Mouse (Mus musculus): ENCODE data around the gene Bub1.

Bub1 gene

DNA sequence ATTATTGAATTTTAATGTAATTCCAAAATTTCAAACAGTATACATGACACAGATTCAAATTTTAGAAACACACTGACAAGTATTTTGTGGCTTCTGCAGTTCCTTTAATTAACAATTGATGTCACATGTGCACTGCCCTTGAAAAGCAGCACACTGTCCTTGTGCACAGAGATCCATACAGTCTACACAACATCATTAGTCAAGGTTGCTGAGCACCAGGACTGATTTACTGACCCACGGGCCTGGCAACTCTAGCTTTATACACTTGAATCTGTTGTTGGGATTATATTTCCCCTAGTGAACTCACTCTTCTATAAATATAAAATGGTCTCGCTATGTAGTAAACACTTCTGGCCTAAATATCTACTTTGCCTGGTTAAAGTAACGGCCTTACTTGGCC lies 56.7 kb downstream of the Bub1 start:
- in situ Hi-C loops (cut with MboI; ENCODE audit: low sequenced_read_pairs), result no loop called here

GRCm38 (mm10) chr2:127774578-127774941 lies 57.1 kb downstream of the Bub1 start:
- in situ Hi-C loops (cut with MboI; ENCODE audit: low sequenced_read_pairs), result no loop called here

- in situ Hi-C loops (cut with MboI; ENCODE audit: low sequenced_read_pairs), result no loop called here
Measured at GRCm38 (mm10) chr2:127773938-127774577, 57.6 kb downstream of the Bub1 start.

DNA sequence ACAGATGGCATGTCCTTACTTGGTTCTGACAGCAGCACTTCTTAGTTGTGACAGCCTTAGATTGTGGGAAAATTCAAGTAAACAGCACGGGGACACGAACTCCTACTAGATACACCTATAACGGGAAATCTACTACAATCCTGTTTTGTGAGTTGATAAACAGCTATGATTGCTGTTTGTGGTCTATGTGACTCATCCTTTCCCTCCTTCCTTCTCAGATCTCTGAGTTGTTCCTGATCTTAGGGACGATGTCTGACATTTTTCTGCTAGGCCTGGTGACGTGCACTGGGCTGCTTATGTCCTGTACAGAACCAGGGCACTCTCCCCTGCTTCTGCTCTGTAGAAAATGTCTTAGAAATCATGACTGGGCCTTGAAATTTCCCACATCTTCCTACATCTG lies 70.1 kb downstream of the Bub1 start:
- in situ Hi-C loops (cut with MboI; ENCODE audit: low sequenced_read_pairs), result no loop called here

DNA sequence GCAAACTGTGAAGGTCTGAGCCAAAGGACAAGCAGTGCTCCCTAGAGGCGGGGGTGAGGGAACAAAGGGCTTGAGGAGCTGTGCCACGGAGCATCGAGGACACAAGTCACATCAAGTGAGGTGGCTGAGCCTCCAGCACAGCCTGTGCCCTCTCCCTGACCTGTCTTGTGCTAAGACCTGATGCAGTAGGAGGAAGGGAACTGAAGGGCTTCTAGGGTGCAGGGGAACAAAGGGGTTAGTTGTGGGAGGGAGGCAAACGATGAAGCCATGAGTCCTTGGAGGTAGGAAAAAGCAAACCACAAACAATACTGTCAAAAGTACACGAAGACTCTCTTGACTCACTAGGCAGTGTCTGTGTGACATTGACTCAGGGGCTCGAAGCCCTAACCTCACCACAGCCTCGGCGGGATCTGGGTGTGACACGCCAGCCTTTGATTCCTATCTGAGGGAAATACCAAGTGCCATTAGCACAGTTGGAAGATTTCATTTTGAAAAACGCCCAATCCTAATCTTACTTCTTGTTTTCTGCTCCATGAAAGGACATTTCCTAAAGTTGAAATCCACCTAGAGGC lies 71.2 kb downstream of the Bub1 start:
- in situ Hi-C loops (cut with MboI; ENCODE audit: low sequenced_read_pairs), result no loop called here

GRCm38 (mm10) chr2:127760014-127760413 lies 71.7 kb downstream of the Bub1 start:
- in situ Hi-C loops (cut with MboI; ENCODE audit: low sequenced_read_pairs), result no loop called here

DNA sequence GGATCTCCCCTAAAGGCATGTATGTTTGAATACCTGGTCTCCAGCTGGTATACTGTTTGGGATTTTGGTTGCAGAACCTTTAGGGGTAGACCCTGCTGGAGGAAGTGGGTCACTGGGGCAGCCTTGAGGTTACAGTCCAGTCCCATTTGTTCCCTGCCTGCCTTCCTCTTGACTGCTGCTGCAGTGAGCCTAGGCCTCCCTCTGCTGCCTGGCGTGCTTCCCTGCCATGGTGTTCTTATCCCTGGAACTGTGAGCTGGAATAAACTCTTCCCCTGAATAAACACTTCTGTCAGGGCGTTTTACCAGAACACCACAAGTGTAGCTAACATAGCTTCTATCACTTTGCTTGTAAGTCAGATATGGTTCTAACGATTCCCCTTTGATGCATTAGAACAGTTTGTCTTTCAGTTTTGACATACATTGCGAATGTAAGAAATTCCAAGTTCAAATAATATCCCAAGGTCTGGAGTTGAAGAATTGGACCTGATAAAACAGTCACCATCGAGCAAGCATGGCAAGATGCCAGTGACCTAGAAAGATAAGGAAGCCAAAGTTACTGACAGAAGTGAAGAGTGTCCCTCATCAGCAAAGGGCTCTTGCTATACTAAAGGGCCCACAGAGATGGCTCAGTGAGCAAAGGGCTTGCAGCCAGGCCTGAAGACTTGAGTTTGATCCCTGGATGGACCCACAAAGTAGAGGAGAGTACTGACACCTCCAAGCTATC lies 72.3 kb downstream of the Bub1 start:
- in situ Hi-C loops (cut with MboI; ENCODE audit: low sequenced_read_pairs), result no loop called here

DNA sequence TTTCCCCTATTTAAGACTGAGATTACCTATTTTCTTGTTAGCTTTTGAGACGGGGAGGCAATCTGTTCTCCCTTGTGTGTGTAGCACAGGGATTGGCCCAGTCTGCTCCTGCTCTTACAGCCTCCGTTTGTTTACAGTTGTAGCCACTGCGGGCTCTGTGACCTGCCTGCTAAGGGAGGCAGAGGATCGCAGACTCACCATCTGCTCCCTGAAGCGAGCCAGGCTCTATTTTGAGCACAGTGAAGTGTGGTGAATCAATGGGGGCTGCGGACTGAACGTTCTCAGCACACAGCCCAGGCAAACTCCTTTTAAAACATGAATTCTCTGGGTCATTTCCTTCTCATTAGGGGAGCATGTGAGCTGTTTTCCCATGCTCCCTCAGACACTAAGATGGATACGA lies 74.5 kb downstream of the Bub1 start:
- in situ Hi-C loops (cut with MboI; ENCODE audit: low sequenced_read_pairs), result no loop called here

DNA sequence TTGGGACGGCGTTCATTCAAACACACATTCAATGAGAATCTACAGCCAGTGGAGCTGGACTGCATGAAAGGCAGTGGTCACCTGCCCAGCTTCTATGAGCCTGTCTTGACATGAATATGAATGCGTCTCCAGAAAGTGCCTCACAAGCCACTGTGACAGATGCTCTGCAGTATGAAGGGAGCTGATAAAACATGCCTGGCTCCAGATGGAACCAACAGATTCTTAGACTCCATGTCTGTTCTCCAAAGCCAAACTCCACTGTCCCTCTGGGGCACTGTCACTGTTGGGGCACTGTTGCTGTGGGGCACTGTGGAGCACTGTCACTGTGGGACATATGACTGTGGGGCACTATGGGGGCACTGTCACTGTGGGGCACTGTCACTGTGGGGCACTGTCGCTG lies 77.6 kb downstream of the Bub1 start:
- in situ Hi-C loops (cut with MboI; ENCODE audit: low sequenced_read_pairs), result no loop called here

GRCm38 (mm10) chr2:127751849-127752610 lies 79.6 kb downstream of the Bub1 start:
- in situ Hi-C loops (cut with MboI; ENCODE audit: low sequenced_read_pairs), result no loop called here

Data from CH12F3 (cell line).